Mouse (Mus musculus) liver (tissue): Measurements from ENCODE around the gene Abhd5.
A peak's percentile ranks its signal among the peaks of the same experiment; 100 is the strongest.

Experiments
- DNase-seq: peaks from one replicate; pipeline ENCODE4 v3.0.0-alpha.2; 2020; ENCODE audit warnings: mixed read lengths

Abhd5 gene

GRCm38 (mm10) chr9:122351303-122352024, at the start of gene Abhd5:
Abhd5 (plus strand) TSS chr9:122351608.
- DNase-seq = peak; percentile 97

GRCm38 (mm10) chr9:122305302-122305701, 46.1 kb upstream of the Abhd5 start:
- DNase-seq = no peak

- DNase-seq = peak; percentile 50
These were observed 42.1 kb upstream of the Abhd5 start for GRCm38 (mm10) chr9:122309013-122309980.

- peak; percentile 85 for DNase-seq
These were observed 40.8 kb upstream of the Abhd5 start for GRCm38 (mm10) chr9:122310613-122311049.

- DNase-seq = no peak
These were observed 40.2 kb upstream of the Abhd5 start for GRCm38 (mm10) chr9:122311051-122311760.

- no peak for DNase-seq
These were observed 39.0 kb upstream of the Abhd5 start for GRCm38 (mm10) chr9:122312296-122312990.

- peak; percentile 23 for DNase-seq
These were observed 38.3 kb upstream of the Abhd5 start for GRCm38 (mm10) chr9:122313128-122313527.

- DNase-seq = no peak
These were observed 37.0 kb upstream of the Abhd5 start for GRCm38 (mm10) chr9:122314386-122314785.

- DNase-seq = no peak
These were observed 36.5 kb upstream of the Abhd5 start for GRCm38 (mm10) chr9:122314942-122315341.

GRCm38 (mm10) chr9:122315501-122315900, 35.9 kb upstream of the Abhd5 start:
- DNase-seq = no peak

GRCm38 (mm10) chr9:122316562-122316961, 34.8 kb upstream of the Abhd5 start:
- no peak for DNase-seq

- no peak for DNase-seq
These were observed 30.8 kb upstream of the Abhd5 start for GRCm38 (mm10) chr9:122320626-122321025.

GRCm38 (mm10) chr9:122322356-122322755, 29.1 kb upstream of the Abhd5 start:
- no peak for DNase-seq

GRCm38 (mm10) chr9:122325996-122326395, 25.4 kb upstream of the Abhd5 start:
- no peak for DNase-seq

- DNase-seq = no peak
These were observed 23.2 kb upstream of the Abhd5 start for GRCm38 (mm10) chr9:122328199-122328598.

GRCm38 (mm10) chr9:122336677-122337076, 14.7 kb upstream of the Abhd5 start:
- DNase-seq = no peak

- DNase-seq = no peak
These were observed 13.9 kb upstream of the Abhd5 start for GRCm38 (mm10) chr9:122337510-122337931.

- no peak for DNase-seq
These were observed 11.4 kb upstream of the Abhd5 start for GRCm38 (mm10) chr9:122339972-122340371.

- DNase-seq = no peak
These were observed 8.0 kb upstream of the Abhd5 start for GRCm38 (mm10) chr9:122343399-122343798.

GRCm38 (mm10) chr9:122344560-122344959, 6.8 kb upstream of the Abhd5 start:
- no peak for DNase-seq

GRCm38 (mm10) chr9:122345291-122345690, 6.1 kb upstream of the Abhd5 start:
- no peak for DNase-seq

- no peak for DNase-seq
These were observed 5.3 kb upstream of the Abhd5 start for GRCm38 (mm10) chr9:122346059-122346458.
